Mouse (Mus musculus): ENCODE results near the gene Med19. TPM values are rescaled to one million over a fixed set of nuclear protein-coding genes. Genes with fewer than 3 reads are reported as not detected.
"Not testable (repeated sequence)": the region's sequence is repeated elsewhere in the genome, so short reads cannot be mapped to it uniquely, and the experiment has no call there.

Med19 gene
- polyA plus RNA-seq, 1 experiment from 2014 or later = 34.5 TPM

DNA sequence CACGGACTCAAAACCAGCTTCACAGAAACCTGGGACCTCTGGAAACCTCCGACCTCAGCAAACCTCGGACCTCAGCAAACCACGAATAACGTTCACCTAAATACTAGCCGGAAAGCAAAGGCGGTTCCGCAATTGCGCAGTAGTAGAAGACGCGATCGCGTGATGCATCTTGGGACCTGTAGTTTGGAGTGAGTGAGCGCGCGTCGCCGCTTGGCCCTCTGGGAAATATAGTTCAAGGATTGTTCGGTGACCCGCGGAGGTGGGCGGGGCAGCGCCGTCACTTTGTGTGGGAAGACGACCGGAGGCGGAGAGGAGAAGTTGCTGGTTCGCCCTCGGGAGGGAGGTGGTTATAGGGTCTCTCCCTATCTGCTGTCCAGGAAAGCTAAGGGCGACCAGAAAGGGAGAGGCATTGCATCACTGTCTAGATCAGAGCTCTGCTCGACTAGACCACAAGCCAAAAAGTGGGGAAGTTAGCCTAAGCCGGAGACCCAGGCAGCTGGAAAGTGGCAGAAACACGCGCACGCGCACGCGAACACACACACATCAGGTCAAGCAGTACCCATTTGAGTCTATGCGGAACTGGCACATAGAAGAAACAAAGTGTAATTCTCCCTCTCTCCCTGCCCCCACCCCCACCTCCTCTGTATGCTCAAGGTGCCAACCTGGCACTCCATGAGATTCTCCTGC is 49.1 kb downstream of the Med19 start, which contains the start of gene Clp1:
Gene Clp1 (minus strand): TSS at position 179 of the 687 bp plus-strand sequence.
- Histone ChIP-seq H3K9ac (peak within 1 kb of the TSS; percentile 73), H3K27me3 (no peaks in the 10 kb centered on the region), H3K4me1 (peaks cover 18% of the 10 kb centered on the region), H3K9me3 (no peaks in the 10 kb centered on the region), H3K4me3 (peak within 1 kb of the TSS; percentile 67), H3K4me2 (replicated peaks) (peak within 1 kb of the TSS; percentile 91), H3K27ac (peak within 1 kb of the TSS; percentile 80), H3K36me3 (peaks cover 24% of the 10 kb centered on the region)
- WGBS = under 1% methylated on average over 39 of the region's 39 CpGs
- ATAC-seq (ENCODE audit: low FRiP score, low read depth) = peak; percentile 97

DNA sequence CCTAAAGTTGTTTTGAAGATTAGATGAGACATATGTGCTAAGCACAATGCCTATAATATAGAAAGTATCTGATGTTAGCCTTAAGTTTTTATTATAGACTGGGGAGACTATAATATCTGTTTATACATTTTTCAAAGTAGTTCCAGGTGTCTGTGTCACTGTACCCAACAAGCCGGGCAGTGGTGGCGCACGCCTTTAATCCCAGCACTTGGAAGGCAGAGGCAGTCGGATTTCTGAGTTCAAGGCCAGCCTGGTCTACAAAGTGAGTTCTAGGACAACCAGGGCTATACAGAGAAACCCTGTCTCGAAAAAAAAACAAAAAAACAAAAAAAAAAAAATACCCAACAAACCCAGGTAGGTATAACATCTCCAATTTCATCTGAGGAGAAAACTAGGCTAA is 50.0 kb downstream of the Med19 start:
- WGBS = 84% methylated on average over 5 of the region's 5 CpGs
- not testable (repeated sequence) for ATAC-seq (ENCODE audit: low FRiP score, low read depth); H3K27me3 ChIP-seq; H3K4me2 ChIP-seq (replicated peaks); H3K9ac ChIP-seq; H3K9me3 ChIP-seq; H3K4me3 ChIP-seq; H3K27ac ChIP-seq
- Histone ChIP-seq H3K4me1 (peaks cover 18% of the 10 kb centered on the region), H3K36me3 (peaks cover 22% of the 10 kb centered on the region)

DNA sequence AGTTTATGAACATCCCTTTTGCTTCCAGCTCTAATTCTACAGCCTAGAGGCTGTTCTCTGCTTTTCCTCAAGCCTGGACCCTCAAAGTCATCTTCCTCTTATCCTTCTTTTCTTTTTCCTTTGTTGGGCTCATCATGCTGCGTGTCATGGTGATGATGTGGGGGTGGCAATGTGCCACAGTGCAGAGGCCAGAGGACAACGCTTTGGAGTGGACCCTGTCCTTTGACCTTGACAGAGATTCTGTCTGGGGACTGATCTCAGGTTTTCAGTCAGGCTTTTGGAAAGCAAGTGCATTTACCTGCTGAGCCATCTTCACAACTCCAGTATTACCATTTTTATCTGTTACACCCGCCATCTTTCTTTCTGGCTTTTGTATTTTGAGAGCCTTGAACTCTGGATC is 53.0 kb downstream of the Med19 start:
- no peaks in the 10 kb centered on the region for H3K27me3 ChIP-seq
- no peak overlapping the region for H3K4me2 ChIP-seq (replicated peaks)
- no peak overlapping the region for H3K27ac ChIP-seq
- H3K36me3 ChIP-seq = no peaks in the 10 kb centered on the region
- H3K9ac ChIP-seq = no peak overlapping the region
- ATAC-seq (ENCODE audit: low FRiP score, low read depth) = no peak
- no peaks in the 10 kb centered on the region for H3K9me3 ChIP-seq
- WGBS = 75% methylated on average over 3 of the region's 3 CpGs
- H3K4me1 ChIP-seq = peaks cover 33% of the 10 kb centered on the region
- no peak overlapping the region for H3K4me3 ChIP-seq

DNA sequence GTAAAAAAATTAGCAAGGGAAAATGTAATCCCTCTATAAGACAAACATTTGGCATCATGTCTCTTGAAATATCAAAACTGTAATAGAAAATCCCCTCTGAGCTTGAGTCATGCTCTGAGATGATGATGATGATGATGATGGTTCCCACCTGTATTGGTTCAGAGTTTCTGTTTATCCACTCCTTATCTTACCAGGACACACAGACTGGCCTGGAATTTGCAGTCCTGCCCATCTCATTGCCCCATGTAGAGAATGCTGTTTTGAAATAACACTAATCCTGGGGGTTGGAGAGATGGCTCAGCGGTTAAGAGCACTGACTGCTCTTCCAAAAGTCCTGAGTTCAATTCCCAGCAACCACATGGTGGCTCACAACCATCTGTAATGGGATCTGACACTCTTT is 54.2 kb downstream of the Med19 start:
- WGBS = 85% methylated on average over 1 of the region's 1 CpGs
- Histone ChIP-seq H3K9me3 (no peaks in the 10 kb centered on the region), H3K27me3 (no peaks in the 10 kb centered on the region), H3K4me2 (replicated peaks) (no peak overlapping the region), H3K9ac (no peak overlapping the region), H3K4me3 (no peak overlapping the region), H3K4me1 (peaks cover 40% of the 10 kb centered on the region), H3K27ac (no peak overlapping the region), H3K36me3 (no peaks in the 10 kb centered on the region)
- no peak for ATAC-seq (ENCODE audit: low FRiP score, low read depth)

DNA sequence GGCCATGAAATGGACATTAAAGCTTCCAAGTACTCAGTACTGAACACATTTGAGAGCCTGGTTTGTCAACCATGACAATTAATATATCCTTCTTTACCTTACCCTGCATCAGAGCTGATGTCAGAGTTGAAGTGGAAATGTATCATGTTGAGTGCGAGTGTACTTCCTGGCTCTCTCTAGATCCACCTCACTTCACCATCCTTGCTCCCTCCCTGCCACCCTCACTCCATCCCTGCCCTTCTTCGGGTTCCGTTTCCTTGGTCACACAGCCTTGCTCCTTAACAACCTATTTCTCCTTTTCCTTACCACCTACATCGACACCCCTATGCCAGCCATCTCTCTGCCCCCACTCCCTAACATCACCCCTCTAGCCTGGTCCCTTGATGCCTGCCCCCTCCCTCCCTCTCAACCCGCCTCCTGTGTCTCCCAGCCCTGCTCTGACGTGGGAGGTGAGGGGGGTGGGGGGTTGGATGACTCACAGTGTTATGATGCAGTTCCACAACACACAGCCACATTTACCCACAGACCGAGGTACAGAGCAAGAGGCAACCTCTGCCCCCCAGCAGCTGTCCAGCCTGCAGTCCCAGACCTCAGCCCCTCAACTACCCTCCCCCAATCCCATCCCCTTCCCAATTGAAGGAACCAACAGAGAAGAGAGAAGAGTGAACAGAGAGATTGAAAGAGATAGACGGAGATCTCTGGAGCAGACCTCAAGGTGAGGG is 55.5 kb downstream of the Med19 start, which contains the start of gene Ypel4:
Gene Ypel4 (plus strand): TSS at position 480 of the 722 bp plus-strand sequence.
- Histone ChIP-seq H3K4me2 (replicated peaks) (peak within 1 kb of the TSS; percentile 73), H3K27me3 (no peaks in the 10 kb centered on the region), H3K36me3 (no peaks in the 10 kb centered on the region), H3K4me3 (peak within 1 kb of the TSS; percentile 55), H3K4me1 (peaks cover 53% of the 10 kb centered on the region), H3K27ac (peak within 1 kb of the TSS; percentile 33; the same call in 1 of the 2 replicates), H3K9ac (peak within 1 kb of the TSS; percentile 72), H3K9me3 (no peaks in the 10 kb centered on the region)
- ATAC-seq (ENCODE audit: low FRiP score, low read depth) = peak; percentile 41; the same call in 1 of the 2 replicates
- whole genome bisulfite sequencing = under 1% methylated on average over 8 of the region's 8 CpGs

DNA sequence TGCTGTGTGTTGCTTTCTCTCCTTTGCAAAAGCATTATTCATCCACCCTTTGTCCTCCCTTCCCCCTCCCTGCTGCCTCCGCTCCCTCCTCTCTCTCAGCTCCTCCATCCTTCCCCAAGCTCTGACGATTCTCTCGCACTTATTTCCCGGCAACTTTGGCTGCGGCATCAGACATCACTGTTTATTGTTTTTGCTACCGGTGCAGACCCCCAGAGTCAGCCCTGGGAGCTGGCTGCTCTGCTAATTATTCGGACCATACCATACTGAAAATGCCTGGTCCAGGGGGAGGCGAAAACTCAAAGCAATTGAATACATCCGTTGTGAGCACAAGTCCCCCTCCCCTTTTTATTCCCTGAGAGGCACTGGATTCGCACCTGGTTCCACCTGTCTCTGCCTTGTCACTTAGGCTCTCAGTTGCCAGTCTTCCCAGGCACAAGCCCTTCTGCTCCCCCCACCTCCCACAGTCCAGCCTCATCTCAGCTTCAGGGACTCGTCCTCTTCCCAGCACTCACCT is 56.2 kb downstream of the Med19 start:
- peak overlapping the region; percentile 55 for H3K4me3 ChIP-seq
- H3K27ac ChIP-seq = peak overlapping the region; percentile 33; the same call in 1 of the 2 replicates
- WGBS = under 1% methylated on average over 11 of the region's 11 CpGs
- ATAC-seq (ENCODE audit: low FRiP score, low read depth) = no peak
- H3K4me2 ChIP-seq (replicated peaks) = peak overlapping the region; percentile 73
- no peaks in the 10 kb centered on the region for H3K36me3 ChIP-seq
- H3K9me3 ChIP-seq = no peaks in the 10 kb centered on the region
- peaks cover 60% of the 10 kb centered on the region for H3K4me1 ChIP-seq
- no peaks in the 10 kb centered on the region for H3K27me3 ChIP-seq
- peak overlapping the region; percentile 72 for H3K9ac ChIP-seq

DNA sequence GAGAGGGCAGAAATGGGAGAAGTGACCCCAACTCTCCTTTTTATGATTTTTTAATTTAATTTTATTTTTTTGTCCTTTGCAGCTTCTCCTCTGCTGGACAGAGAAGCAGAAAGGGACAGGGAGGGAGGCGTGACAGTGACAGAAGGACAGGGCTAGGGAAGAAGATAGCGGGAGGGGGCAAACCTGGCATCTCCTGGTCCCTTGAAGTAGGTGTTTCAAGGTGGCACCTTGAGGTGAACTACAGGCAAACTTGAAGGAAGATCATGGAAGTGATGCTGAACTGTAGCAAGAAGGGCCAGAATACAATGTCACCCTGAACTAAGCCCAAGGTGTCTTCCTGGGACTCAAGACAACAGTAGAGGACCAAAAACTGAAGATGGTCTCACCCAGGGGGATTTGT is 56.7 kb downstream of the Med19 start:
- 5% methylated on average over 2 of the region's 2 CpGs for WGBS
- peak overlapping the region; percentile 55 for H3K4me3 ChIP-seq
- peak overlapping the region; percentile 73 for H3K4me2 ChIP-seq (replicated peaks)
- no peaks in the 10 kb centered on the region for H3K9me3 ChIP-seq
- H3K27ac ChIP-seq = no peak overlapping the region
- H3K36me3 ChIP-seq = peaks cover under 1% of the 10 kb centered on the region
- peaks cover 65% of the 10 kb centered on the region for H3K4me1 ChIP-seq
- H3K9ac ChIP-seq = peak overlapping the region; percentile 72
- H3K27me3 ChIP-seq = no peaks in the 10 kb centered on the region
- ATAC-seq (ENCODE audit: low FRiP score, low read depth) = no peak; the same call in 1 of the 2 replicates

DNA sequence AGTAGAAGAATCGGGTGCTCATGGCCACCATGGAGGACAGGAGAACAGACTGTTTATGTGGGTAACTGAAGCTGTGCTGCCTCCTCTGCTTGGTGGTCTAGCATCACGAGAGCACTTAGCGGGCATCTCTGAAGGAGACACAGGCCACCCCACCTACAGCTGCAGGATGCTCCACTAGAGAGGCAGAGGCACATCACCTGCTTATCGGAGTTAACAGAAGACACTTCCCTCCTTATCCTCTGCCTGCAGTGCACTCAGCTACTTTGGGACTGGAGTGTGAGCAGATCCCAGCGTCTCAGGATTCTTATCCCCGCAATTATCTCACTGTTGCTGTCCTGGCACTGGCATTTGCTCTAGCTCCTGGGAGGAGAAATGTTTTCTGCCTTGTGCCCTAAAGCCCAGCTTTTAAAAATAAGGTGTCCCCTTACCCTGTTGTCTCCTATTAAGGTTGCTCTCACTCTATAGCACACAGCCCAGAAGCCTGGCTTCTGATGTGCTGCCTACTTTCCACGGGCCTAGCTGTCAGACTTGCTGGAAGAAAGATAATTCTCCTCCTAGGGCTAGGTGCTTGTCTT is 57.2 kb downstream of the Med19 start:
- WGBS = 22% methylated on average over 7 of the region's 7 CpGs
- peak overlapping the region; percentile 55 for H3K4me3 ChIP-seq
- H3K4me2 ChIP-seq (replicated peaks) = peak overlapping the region; percentile 73
- no peaks in the 10 kb centered on the region for H3K9me3 ChIP-seq
- H3K27ac ChIP-seq = no peak overlapping the region
- H3K4me1 ChIP-seq = peaks cover 70% of the 10 kb centered on the region
- H3K36me3 ChIP-seq = peaks cover 5% of the 10 kb centered on the region
- no peaks in the 10 kb centered on the region for H3K27me3 ChIP-seq
- ATAC-seq (ENCODE audit: low FRiP score, low read depth) = no peak; the same call in 1 of the 2 replicates
- H3K9ac ChIP-seq = peak overlapping the region; percentile 72

DNA sequence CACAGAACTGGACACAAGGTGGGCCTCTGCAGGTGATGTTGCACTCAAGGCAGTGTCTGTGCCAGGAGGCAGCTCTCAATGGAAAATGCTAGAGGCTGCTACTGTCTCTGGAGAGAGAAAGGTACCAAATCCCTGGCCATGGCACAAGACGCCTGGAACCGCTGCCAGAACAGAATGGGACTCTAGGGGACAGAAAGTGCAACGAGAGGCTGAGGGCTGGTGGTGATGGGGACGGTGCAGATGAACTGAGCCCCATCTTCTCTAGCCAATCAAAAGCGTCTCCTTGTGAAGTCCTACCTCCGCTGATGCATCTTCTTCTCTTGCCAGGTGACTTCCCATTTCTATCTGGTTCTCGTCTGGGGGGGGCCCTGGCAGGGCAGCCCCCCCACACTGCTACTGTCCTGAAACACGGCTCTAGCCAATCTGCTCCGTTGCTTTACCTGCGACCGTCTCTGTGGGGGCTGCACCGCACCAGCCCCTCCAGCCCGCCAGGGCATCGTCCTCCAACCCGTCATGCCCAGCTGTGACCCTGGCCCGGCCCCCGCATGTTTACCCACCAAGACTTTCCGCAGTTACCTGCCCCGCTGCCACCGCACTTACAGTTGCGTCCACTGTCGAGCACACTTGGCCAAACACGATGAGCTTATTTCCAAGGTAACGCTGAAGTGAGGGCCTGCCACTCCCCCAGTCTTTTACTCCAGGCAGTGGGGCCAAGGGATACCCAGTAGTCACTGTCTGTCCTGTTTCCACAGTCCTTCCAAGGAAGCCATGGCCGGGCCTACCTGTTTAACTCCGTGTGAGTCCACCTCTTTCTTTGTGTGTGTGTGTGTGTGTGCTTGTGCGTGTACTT is 58.3 kb downstream of the Med19 start:
- peak; percentile 8; the same call in 1 of the 2 replicates for ATAC-seq (ENCODE audit: low FRiP score, low read depth)
- Histone ChIP-seq H3K27ac (no peak overlapping the region), H3K4me2 (replicated peaks) (peak overlapping the region; percentile 73), H3K36me3 (peaks cover 14% of the 10 kb centered on the region), H3K4me1 (peaks cover 81% of the 10 kb centered on the region), H3K4me3 (peak overlapping the region; percentile 19), H3K9ac (peak overlapping the region; percentile 56; the same call in 1 of the 2 replicates), H3K9me3 (no peaks in the 10 kb centered on the region), H3K27me3 (no peaks in the 10 kb centered on the region)
- WGBS = 5% methylated on average over 27 of the region's 27 CpGs

DNA sequence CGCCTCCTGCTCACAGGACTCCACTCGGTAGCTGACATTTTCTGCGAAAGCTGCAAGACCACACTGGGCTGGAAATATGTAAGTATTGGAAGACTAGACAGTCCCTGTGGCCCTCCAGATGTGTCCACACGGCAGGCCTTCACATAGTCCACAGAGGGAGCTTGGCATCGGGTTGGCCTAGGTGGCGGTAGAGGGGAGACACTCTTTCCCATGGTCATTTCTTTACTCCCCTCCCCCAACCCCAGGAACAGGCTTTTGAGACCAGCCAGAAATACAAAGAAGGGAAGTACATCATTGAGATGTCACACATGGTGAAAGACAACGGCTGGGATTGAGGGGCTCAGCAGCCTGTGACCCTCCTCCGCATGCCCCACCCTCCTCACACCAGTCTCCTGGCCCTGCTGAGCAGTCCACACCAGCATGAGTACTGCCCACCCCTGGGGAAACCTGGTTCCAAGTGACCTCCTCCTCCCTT is 59.3 kb downstream of the Med19 start:
- Histone ChIP-seq H3K27me3 (no peaks in the 10 kb centered on the region), H3K27ac (peak overlapping the region; percentile 72)
- ATAC-seq (ENCODE audit: low FRiP score, low read depth) = peak; percentile 4; the same call in 1 of the 2 replicates

More for the DNA sequence above, 59.3 kb downstream of the Med19 start:
- Histone ChIP-seq H3K36me3 (peaks cover 14% of the 10 kb centered on the region), H3K4me1 (peaks cover 88% of the 10 kb centered on the region), H3K9me3 (no peaks in the 10 kb centered on the region), H3K4me2 (replicated peaks) (peak overlapping the region; percentile 73), H3K9ac (peak overlapping the region; percentile 56), H3K4me3 (peak overlapping the region; percentile 8; the same call in 1 of the 2 replicates)
- 5% methylated on average over 8 of the region's 8 CpGs for WGBS

Data from limb, embryonic 13.5 days (tissue).